Mouse (Mus musculus): ENCODE data around the gene Atp13a5.

The Atp13a5 gene

GRCm38 (mm10) chr16:29378458-29378857 is at the start of gene Atp13a5:
Atp13a5 (minus strand) TSS chr16:29378732.
- DNase-seq (ENCODE audit: low spot score in 2 of 2) = no peak

GRCm38 (mm10) chr16:29414822-29415221 is 36.3 kb upstream of the Atp13a5 start:
- DNase-seq (ENCODE audit: low spot score in 2 of 2) = no peak

- no peak for DNase-seq (ENCODE audit: low spot score in 2 of 2)
These were observed 28.8 kb upstream of the Atp13a5 start for GRCm38 (mm10) chr16:29407319-29407718.

- no peak for DNase-seq (ENCODE audit: low spot score in 2 of 2)
These were observed 20.5 kb upstream of the Atp13a5 start for GRCm38 (mm10) chr16:29399079-29399478.

GRCm38 (mm10) chr16:29384781-29385180 is 6.2 kb upstream of the Atp13a5 start:
- no peak for DNase-seq (ENCODE audit: low spot score in 2 of 2)

GRCm38 (mm10) chr16:29374636-29375035 is 3.9 kb downstream of the Atp13a5 start:
- no peak for DNase-seq (ENCODE audit: low spot score in 2 of 2)

- DNase-seq (ENCODE audit: low spot score in 2 of 2) = no peak
These were observed 47.0 kb downstream of the Atp13a5 start for GRCm38 (mm10) chr16:29331351-29332044.

GRCm38 (mm10) chr16:29330948-29331347 is 47.6 kb downstream of the Atp13a5 start:
- DNase-seq (ENCODE audit: low spot score in 2 of 2) = no peak

- no peak for DNase-seq (ENCODE audit: low spot score in 2 of 2)
These were observed 49.3 kb downstream of the Atp13a5 start for GRCm38 (mm10) chr16:29329213-29329612.

- DNase-seq (ENCODE audit: low spot score in 2 of 2) = no peak
These were observed 50.6 kb downstream of the Atp13a5 start for GRCm38 (mm10) chr16:29327910-29328309.

- DNase-seq (ENCODE audit: low spot score in 2 of 2) = no peak
These were observed 53.2 kb downstream of the Atp13a5 start for GRCm38 (mm10) chr16:29325233-29325919.

GRCm38 (mm10) chr16:29320717-29321116 is 57.8 kb downstream of the Atp13a5 start:
- DNase-seq (ENCODE audit: low spot score in 2 of 2) = no peak

- DNase-seq (ENCODE audit: low spot score in 2 of 2) = no peak
These were observed 63.1 kb downstream of the Atp13a5 start for GRCm38 (mm10) chr16:29315391-29315790.

- DNase-seq (ENCODE audit: low spot score in 2 of 2) = no peak
These were observed 63.5 kb downstream of the Atp13a5 start for GRCm38 (mm10) chr16:29314991-29315390.

GRCm38 (mm10) chr16:29297555-29298021 is 80.9 kb downstream of the Atp13a5 start:
- DNase-seq (ENCODE audit: low spot score in 2 of 2) = no peak

- DNase-seq (ENCODE audit: low spot score in 2 of 2) = no peak
These were observed 97.8 kb downstream of the Atp13a5 start for GRCm38 (mm10) chr16:29280691-29281090.

- no peak for DNase-seq (ENCODE audit: low spot score in 2 of 2)
These were observed 124.2 kb downstream of the Atp13a5 start for GRCm38 (mm10) chr16:29254325-29254724.

GRCm38 (mm10) chr16:29235951-29236350 is 142.6 kb downstream of the Atp13a5 start:
- no peak for DNase-seq (ENCODE audit: low spot score in 2 of 2)

GRCm38 (mm10) chr16:29216395-29217295 is 161.9 kb downstream of the Atp13a5 start:
- no peak for DNase-seq (ENCODE audit: low spot score in 2 of 2)

- DNase-seq (ENCODE audit: low spot score in 2 of 2) = peak in 1 of 2 experiments; percentile 43
These were observed 168.7 kb downstream of the Atp13a5 start, which contains the start of gene Hrasls for GRCm38 (mm10) chr16:29209605-29210411. Hrasls (plus strand) TSS chr16:29209695.

GRCm38 (mm10) chr16:29208841-29209240 is 169.7 kb downstream of the Atp13a5 start:
- no peak for DNase-seq (ENCODE audit: low spot score in 2 of 2)
